Mouse (Mus musculus): ENCODE results near the gene Ovgp1. TPM values are rescaled to one million over a fixed set of nuclear protein-coding genes. Genes with fewer than 3 reads are reported as not detected.

Ovgp1 gene
- polyA plus RNA-seq (2012; rRNA removed) = 0.17 and 0.24 TPM in 2 replicates

DNA sequence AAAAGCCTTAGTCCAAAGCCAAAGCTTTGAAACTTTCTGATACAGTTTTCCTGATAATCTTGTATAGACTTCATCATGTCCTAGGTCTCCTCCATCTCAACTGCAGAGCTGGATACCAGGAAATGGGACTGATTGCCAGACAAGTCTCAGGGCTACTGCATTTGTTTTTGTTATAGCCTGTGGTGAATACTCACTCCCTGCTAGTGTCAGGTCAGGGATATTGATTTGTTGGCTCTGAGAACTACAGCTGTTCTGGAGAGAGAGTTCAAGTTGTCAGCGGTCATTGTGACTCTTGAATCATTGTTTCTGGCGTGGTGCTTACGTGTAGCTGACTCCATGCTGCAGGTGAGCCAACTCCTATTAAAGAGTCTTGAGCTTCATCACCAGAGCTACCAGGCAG, at the start of gene Ovgp1:
Ovgp1 (plus strand) TSS at position 301 of the 400 bp plus-strand sequence.
- Histone ChIP-seq H3K4me3 (ENCODE audit: low read depth, low read length) (no peak within 1 kb of the TSS), H3K36me3 (ENCODE audit: control insufficient read depth, insufficient read depth, low read length) (peaks cover 9% of the 10 kb centered on the region), H3K4me1 (ENCODE audit: control insufficient read depth, insufficient read depth, insufficient read length, low read length) (no peaks in the 10 kb centered on the region), H3K27me3 (ENCODE audit: control insufficient read depth, insufficient read depth, low read length) (no peaks in the 10 kb centered on the region), H3K27ac (ENCODE audit: insufficient read depth, low read depth, low read length) (no peak within 1 kb of the TSS)
- WGBS = 58% methylated on average over 3 of the region's 3 CpGs
- TF ChIP-seq POLR2A (IDR thresholded peaks at IDR 0.05; ENCODE audit: low read depth, low read length) = no peak
- TF ChIP-seq CTCF (IDR thresholded peaks at IDR 0.05; ENCODE audit: extremely low read depth, insufficient read length, insufficient replicate concordance, low read depth, low read length) = no peak

DNA sequence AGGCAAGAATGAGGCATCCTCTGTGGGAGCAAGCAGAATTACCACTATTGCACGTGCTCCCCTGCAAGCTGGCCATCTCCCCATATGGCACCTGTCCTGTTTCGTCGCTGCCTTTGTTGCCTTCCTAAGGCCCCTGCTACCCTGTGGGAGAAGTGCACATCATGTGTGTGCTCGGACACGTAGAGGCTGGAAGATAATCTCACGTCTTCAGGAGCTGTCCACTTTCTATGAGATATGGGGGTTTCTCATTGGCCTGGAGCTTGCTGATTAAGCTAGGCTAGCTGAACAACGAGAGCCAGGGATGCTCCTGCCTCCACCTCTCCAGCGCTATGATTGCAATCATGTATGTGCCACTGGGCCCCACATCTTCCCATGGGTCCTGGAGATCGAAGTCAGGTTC, 48.9 kb upstream of the Ovgp1 start:
- H3K27ac ChIP-seq (ENCODE audit: insufficient read depth, low read depth, low read length) = no peak overlapping the region
- no peaks in the 10 kb centered on the region for H3K4me1 ChIP-seq (ENCODE audit: control insufficient read depth, insufficient read depth, insufficient read length, low read length)
- no peak for TF ChIP-seq POLR2A (IDR thresholded peaks at IDR 0.05; ENCODE audit: low read depth, low read length)
- TF ChIP-seq CTCF (IDR thresholded peaks at IDR 0.05; ENCODE audit: extremely low read depth, insufficient read length, insufficient replicate concordance, low read depth, low read length) = no peak
- WGBS = 82% methylated on average over 9 of the region's 9 CpGs
- H3K4me3 ChIP-seq (ENCODE audit: low read depth, low read length) = no peak overlapping the region
- H3K27me3 ChIP-seq (ENCODE audit: control insufficient read depth, insufficient read depth, low read length) = no peaks in the 10 kb centered on the region
- no peaks in the 10 kb centered on the region for H3K36me3 ChIP-seq (ENCODE audit: control insufficient read depth, insufficient read depth, low read length)

- Histone ChIP-seq H3K4me3 (ENCODE audit: low read depth, low read length) (no peak overlapping the region), H3K4me1 (ENCODE audit: control insufficient read depth, insufficient read depth, insufficient read length, low read length) (no peaks in the 10 kb centered on the region), H3K36me3 (ENCODE audit: control insufficient read depth, insufficient read depth, low read length) (no peaks in the 10 kb centered on the region), H3K27ac (ENCODE audit: insufficient read depth, low read depth, low read length) (no peak overlapping the region), H3K27me3 (ENCODE audit: control insufficient read depth, insufficient read depth, low read length) (no peaks in the 10 kb centered on the region)
- TF ChIP-seq CTCF (IDR thresholded peaks at IDR 0.05; ENCODE audit: extremely low read depth, insufficient read length, insufficient replicate concordance, low read depth, low read length) (no peak), POLR2A (IDR thresholded peaks at IDR 0.05; ENCODE audit: low read depth, low read length) (no peak)
- 78% methylated on average over 7 of the region's 7 CpGs for WGBS
Measured at GRCm38 (mm10) chr3:105927561-105928194, 45.8 kb upstream of the Ovgp1 start.

- Histone ChIP-seq H3K4me1 (ENCODE audit: control insufficient read depth, insufficient read depth, insufficient read length, low read length) (no peaks in the 10 kb centered on the region), H3K27me3 (ENCODE audit: control insufficient read depth, insufficient read depth, low read length) (no peaks in the 10 kb centered on the region), H3K27ac (ENCODE audit: insufficient read depth, low read depth, low read length) (no peak overlapping the region), H3K4me3 (ENCODE audit: low read depth, low read length) (no peak overlapping the region), H3K36me3 (ENCODE audit: control insufficient read depth, insufficient read depth, low read length) (no peaks in the 10 kb centered on the region)
- 81% methylated on average over 3 of the region's 3 CpGs for WGBS
- TF ChIP-seq CTCF (IDR thresholded peaks at IDR 0.05; ENCODE audit: extremely low read depth, insufficient read length, insufficient replicate concordance, low read depth, low read length) = no peak
- no peak for TF ChIP-seq POLR2A (IDR thresholded peaks at IDR 0.05; ENCODE audit: low read depth, low read length)
Measured at GRCm38 (mm10) chr3:105928195-105928569, 45.3 kb upstream of the Ovgp1 start.

- no peak for TF ChIP-seq POLR2A (IDR thresholded peaks at IDR 0.05; ENCODE audit: low read depth, low read length)
- no peak for TF ChIP-seq CTCF (IDR thresholded peaks at IDR 0.05; ENCODE audit: extremely low read depth, insufficient read length, insufficient replicate concordance, low read depth, low read length)
Measured at GRCm38 (mm10) chr3:105928781-105929180, 44.7 kb upstream of the Ovgp1 start.

GRCm38 (mm10) chr3:105929821-105930220, 43.7 kb upstream of the Ovgp1 start:
- Histone ChIP-seq H3K27me3 (ENCODE audit: control insufficient read depth, insufficient read depth, low read length) (no peaks in the 10 kb centered on the region), H3K4me3 (ENCODE audit: low read depth, low read length) (no peak overlapping the region), H3K27ac (ENCODE audit: insufficient read depth, low read depth, low read length) (peak overlapping the region; percentile 3; the same call in 1 of the 2 replicates), H3K4me1 (ENCODE audit: control insufficient read depth, insufficient read depth, insufficient read length, low read length) (no peaks in the 10 kb centered on the region), H3K36me3 (ENCODE audit: control insufficient read depth, insufficient read depth, low read length) (no peaks in the 10 kb centered on the region)
- WGBS = 74% methylated on average over 7 of the region's 7 CpGs
- TF ChIP-seq CTCF (IDR thresholded peaks at IDR 0.05; ENCODE audit: extremely low read depth, insufficient read length, insufficient replicate concordance, low read depth, low read length) (no peak), POLR2A (IDR thresholded peaks at IDR 0.05; ENCODE audit: low read depth, low read length) (no peak)

More at GRCm38 (mm10) chr3:105928781-105929180, 44.7 kb upstream of the Ovgp1 start:
- Histone ChIP-seq H3K36me3 (ENCODE audit: control insufficient read depth, insufficient read depth, low read length) (no peaks in the 10 kb centered on the region), H3K4me1 (ENCODE audit: control insufficient read depth, insufficient read depth, insufficient read length, low read length) (no peaks in the 10 kb centered on the region), H3K4me3 (ENCODE audit: low read depth, low read length) (no peak overlapping the region), H3K27ac (ENCODE audit: insufficient read depth, low read depth, low read length) (no peak overlapping the region), H3K27me3 (ENCODE audit: control insufficient read depth, insufficient read depth, low read length) (no peaks in the 10 kb centered on the region)
- 65% methylated on average over 6 of the region's 6 CpGs for WGBS

DNA sequence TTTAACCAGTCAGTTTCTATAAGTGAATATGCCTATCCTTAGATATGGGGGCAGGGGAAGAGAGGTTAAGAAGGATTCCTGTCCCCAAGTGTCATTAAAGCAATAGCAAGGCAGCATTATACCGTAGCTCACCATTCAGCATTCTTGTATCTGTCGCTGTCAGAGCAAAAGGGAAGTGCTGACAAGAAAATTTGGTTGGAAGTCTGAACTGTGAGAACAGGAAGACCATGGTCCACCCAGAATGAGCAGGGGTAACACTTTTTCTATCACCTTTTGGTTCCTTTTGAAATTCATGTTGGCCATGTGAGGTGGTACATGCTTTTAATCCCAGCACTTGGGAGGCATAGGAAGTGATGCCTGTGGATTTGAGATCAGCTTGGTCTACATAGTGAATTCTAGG, 42.4 kb upstream of the Ovgp1 start:
- Histone ChIP-seq H3K36me3 (ENCODE audit: control insufficient read depth, insufficient read depth, low read length) (no peaks in the 10 kb centered on the region), H3K27ac (ENCODE audit: insufficient read depth, low read depth, low read length) (no peak overlapping the region), H3K4me1 (ENCODE audit: control insufficient read depth, insufficient read depth, insufficient read length, low read length) (no peaks in the 10 kb centered on the region), H3K27me3 (ENCODE audit: control insufficient read depth, insufficient read depth, low read length) (no peaks in the 10 kb centered on the region), H3K4me3 (ENCODE audit: low read depth, low read length) (no peak overlapping the region)
- 80% methylated on average over 2 of the region's 2 CpGs for WGBS
- no peak for TF ChIP-seq POLR2A (IDR thresholded peaks at IDR 0.05; ENCODE audit: low read depth, low read length)
- no peak for TF ChIP-seq CTCF (IDR thresholded peaks at IDR 0.05; ENCODE audit: extremely low read depth, insufficient read length, insufficient replicate concordance, low read depth, low read length)
